Mouse (Mus musculus) ES-E14 (cell line): ENCODE data around the gene 3110082I17Rik. TPM values are rescaled to one million over a fixed set of nuclear protein-coding genes. Genes with fewer than 3 reads are reported as not detected.

Source experiments
- DNase-seq: peaks from one replicate; pipeline ENCODE4 v3.0.0-alpha.2; 2013; ENCODE audit warnings: low read depth, low spot score
- H3K27ac ChIP-seq: 2 replicates; pipeline ENCODE4 v1.5.1; 2012; ENCODE audit warnings: low read depth, mild to moderate bottlenecking, low read length, moderate library complexity, mixed read lengths; ENCODE audit not compliant: poor library complexity, insufficient read depth, severe bottlenecking
- H3K36me3 ChIP-seq: 2 replicates; pipeline ENCODE4 v1.6.1; 2012; ENCODE audit warnings: mild to moderate bottlenecking, low read length, moderate library complexity, mixed read lengths; ENCODE audit not compliant: control insufficient read depth, poor library complexity, insufficient read depth, severe bottlenecking
- H3K4me1 ChIP-seq, 2 experiments: fragments of 150-350 bp in 1 of 2; sonication (generic) in 1 of 2; 2 replicates each; pipeline ENCODE4 v1.6.1; 2012; ENCODE audit warnings: low read length in 2 of 2, mild to moderate bottlenecking in 1 of 2, mixed read lengths in 1 of 2; ENCODE audit not compliant: control insufficient read depth in 2 of 2, insufficient read depth in 2 of 2, poor library complexity in 1 of 2
- H3K4me3 ChIP-seq, 2 experiments: fragments of 150-350 bp in 1 of 2; sonication (generic) in 1 of 2; 2 replicates each; pipeline ENCODE4 v1.5.1; 2012; ENCODE audit warnings: low read length in 2 of 2, low read depth in 1 of 2, mild to moderate bottlenecking in 1 of 2, mixed read lengths in 1 of 2; ENCODE audit not compliant: insufficient read depth in 1 of 2, poor library complexity in 1 of 2, severe bottlenecking in 1 of 2
- H3K9ac ChIP-seq: 2 replicates; pipeline ENCODE4 v1.6.1; 2012; ENCODE audit warnings: low read depth, mild to moderate bottlenecking, low read length, mixed read lengths; ENCODE audit not compliant: poor library complexity, insufficient read depth, severe bottlenecking
- H3K9me3 ChIP-seq: fragments of 150-350 bp; sonication (generic); 2 replicates; pipeline ENCODE4 v1.6.1; 2012; ENCODE audit warnings: low read depth, mild to moderate bottlenecking, low read length; ENCODE audit not compliant: control insufficient read depth, insufficient read depth
- CHD2 ChIP-seq: IDR thresholded peaks from 2 replicates; pipeline ENCODE4 v1.6.1; 2014; ENCODE audit warnings: mild to moderate bottlenecking, low read depth, low read length, inconsistent platforms
- HCFC1 ChIP-seq: IDR thresholded peaks from 2 replicates; pipeline ENCODE4 v1.6.1; 2012; ENCODE audit warnings: low read length, inconsistent platforms, borderline replicate concordance; ENCODE audit not compliant: insufficient read depth
- MAFK ChIP-seq: IDR thresholded peaks from 2 replicates; pipeline ENCODE4 v1.6.1; 2014; ENCODE audit warnings: mild to moderate bottlenecking, low read depth, low read length, inconsistent platforms; ENCODE audit not compliant: insufficient read depth
- ZC3H11A ChIP-seq: IDR thresholded peaks from 2 replicates; pipeline ENCODE4 v1.6.1; 2012; ENCODE audit warnings: low read depth, mild to moderate bottlenecking, inconsistent platforms, low read length, borderline replicate concordance
- ZNF384 ChIP-seq: IDR thresholded peaks from 2 replicates; pipeline ENCODE4 v1.6.1; 2012; ENCODE audit warnings: low read depth, low read length, inconsistent platforms
- in situ Hi-C, 2 experiments: fragments of 600-800 bp; cut with MboI; formaldehyde crosslinking; loops; one replicate each; pipeline ENCODE4 v1.15.1; 2025; ENCODE audit warnings: low sequenced_read_pairs in 2 of 2, inconsistent platforms in 1 of 2; ENCODE audit not compliant: unreplicated experiment in 2 of 2
- total RNA-seq: library from RNA; depleted of rRNA; stranded (reverse); fragments of 300-350 nt; gene quantifications from 2 replicates; pipeline ENCODE4 v1.2.3, GENCODE M21; 2012

3110082I17Rik gene
- total RNA-seq, 1 experiment, result 32.6 TPM

- no peak for TF ChIP-seq ZC3H11A
- no peak for TF ChIP-seq ZNF384
- no peak for TF ChIP-seq MAFK
- no peak for TF ChIP-seq CHD2
- TF ChIP-seq HCFC1, result no peak
- in situ Hi-C loops, result no loop called here
- Histone ChIP-seq H3K27ac (no peak overlapping the region), H3K4me3 (no peak overlapping the region), H3K4me1 (no peaks in the 10 kb centered on the region), H3K9ac (no peak overlapping the region), H3K36me3 (no peaks in the 10 kb centered on the region), H3K9me3 (no peaks in the 10 kb centered on the region)
- no peak for DNase-seq
Observed at GRCm38 (mm10) chr5:139464874-139465273, 4.5 kb upstream of the 3110082I17Rik start.

GRCm38 (mm10) chr5:139459938-139460337, 389 bp downstream of the 3110082I17Rik start:
- no peak for DNase-seq
- in situ Hi-C loops, result no loop called here

DNA sequence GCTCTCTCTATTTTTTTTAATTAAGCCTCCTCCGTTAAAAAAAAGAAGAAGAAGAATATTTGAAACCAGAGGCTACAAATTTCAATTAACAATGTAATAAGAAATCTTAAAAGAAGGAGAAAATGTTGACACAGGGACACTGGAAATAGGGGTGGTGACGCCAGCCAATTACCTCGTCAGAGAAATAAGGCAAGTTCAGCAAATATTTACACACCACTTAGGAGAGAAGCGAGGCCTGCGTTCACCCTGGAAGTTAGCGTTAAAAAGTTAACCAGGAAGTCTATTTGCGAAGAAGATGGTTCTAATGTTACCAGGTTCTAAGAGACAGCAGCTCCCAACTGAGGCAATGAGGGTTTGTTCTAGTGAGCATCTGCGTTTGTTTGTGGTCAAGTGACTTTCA, 3.1 kb downstream of the 3110082I17Rik start:
- in situ Hi-C loops, result no loop called here
- Histone ChIP-seq H3K9ac (no peak overlapping the region), H3K4me3 (no peak overlapping the region), H3K4me1 (no peaks in the 10 kb centered on the region), H3K9me3 (no peaks in the 10 kb centered on the region), H3K36me3 (peaks cover 21% of the 10 kb centered on the region), H3K27ac (no peak overlapping the region)
- TF ChIP-seq MAFK (no peak), ZNF384 (no peak), ZC3H11A (no peak), HCFC1 (no peak), CHD2 (no peak)
- DNase-seq, result no peak

More at GRCm38 (mm10) chr5:139459938-139460337, 389 bp downstream of the 3110082I17Rik start:
- Histone ChIP-seq H3K9me3 (no peaks in the 10 kb centered on the region), H3K27ac (no peak overlapping the region), H3K9ac (peak overlapping the region; percentile 87), H3K36me3 (peaks cover 11% of the 10 kb centered on the region), H3K4me3 (peak overlapping the region; percentile 81 to 86), H3K4me1 (no peaks in the 10 kb centered on the region)
- TF ChIP-seq MAFK (no peak), ZC3H11A (no peak), HCFC1 (no peak), ZNF384 (no peak), CHD2 (no peak)

DNA sequence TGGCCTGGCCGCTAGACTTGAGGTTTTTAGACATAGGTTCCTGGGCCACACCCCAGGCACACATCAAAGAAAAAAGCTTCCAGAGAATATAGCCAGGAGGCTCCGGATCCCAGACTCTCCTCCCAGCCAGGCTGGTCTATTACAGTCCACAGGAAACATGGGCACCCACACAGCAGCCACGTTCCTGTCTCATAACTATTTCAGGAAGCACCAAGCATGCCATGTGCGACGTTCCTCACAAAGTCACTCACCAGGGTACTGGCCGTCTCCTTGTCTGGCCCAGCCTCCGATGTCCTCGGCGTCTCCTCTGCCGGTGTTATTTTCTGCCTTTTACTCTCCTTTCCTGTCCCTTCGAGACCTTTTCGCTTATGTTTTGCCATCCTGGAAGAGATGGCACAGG, 5.2 kb downstream of the 3110082I17Rik start:
- Histone ChIP-seq H3K4me3 (no peak overlapping the region), H3K27ac (no peak overlapping the region; the same call in 1 of the 2 replicates), H3K9me3 (no peaks in the 10 kb centered on the region), H3K36me3 (peaks cover 25% of the 10 kb centered on the region), H3K4me1 (no peaks in the 10 kb centered on the region), H3K9ac (no peak overlapping the region)
- in situ Hi-C loops, result no loop called here
- TF ChIP-seq ZNF384 (no peak), ZC3H11A (no peak), CHD2 (no peak), MAFK (no peak), HCFC1 (no peak)
- no peak for DNase-seq

GRCm38 (mm10) chr5:139453031-139453430, 7.3 kb downstream of the 3110082I17Rik start:
- no peaks in the 10 kb centered on the region for H3K4me1 ChIP-seq
- H3K9ac ChIP-seq, result no peak overlapping the region
- no peak overlapping the region for H3K4me3 ChIP-seq
- DNase-seq, result no peak
- peaks cover 25% of the 10 kb centered on the region for H3K36me3 ChIP-seq
- H3K27ac ChIP-seq, result no peak overlapping the region
- no peak for TF ChIP-seq ZC3H11A
- TF ChIP-seq CHD2, result no peak
- TF ChIP-seq MAFK, result no peak
- TF ChIP-seq ZNF384, result no peak
- no peak for TF ChIP-seq HCFC1
- no peaks in the 10 kb centered on the region for H3K9me3 ChIP-seq
- in situ Hi-C loops, result no loop called here
